Mouse (Mus musculus) midbrain, embryonic 13.5 days (tissue): Measurements from ENCODE around the gene Bace1. TPM values are rescaled to one million over a fixed set of nuclear protein-coding genes. Genes with fewer than 3 reads are reported as not detected.

Source experiments
- ATAC-seq: fragments of 200-750 bp; cut with Nextera tagmentation; 2 replicates; pipeline ENCODE4 v1.8.0; 2017; ENCODE audit warnings: mild to moderate bottlenecking, moderate TSS enrichment, moderate library complexity
- H3K27ac ChIP-seq: fragments of 300-500 bp; sonication (generic); 2 replicates; pipeline ENCODE4 v1.5.1; 2015; ENCODE audit warnings: inconsistent platforms, mild to moderate bottlenecking, moderate library complexity
- H3K27me3 ChIP-seq: fragments of 300-500 bp; sonication (generic); 2 replicates; pipeline ENCODE4 v1.6.1; 2015; ENCODE audit warnings: mild to moderate bottlenecking, inconsistent platforms
- H3K36me3 ChIP-seq: fragments of 300-500 bp; sonication (generic); 2 replicates; pipeline ENCODE4 v1.6.1; 2015; ENCODE audit warnings: mild to moderate bottlenecking, inconsistent platforms
- H3K4me1 ChIP-seq: fragments of 300-500 bp; sonication (generic); replicated peaks from 2 replicates; pipeline ENCODE4 v1.6.1; 2015; ENCODE audit warnings: inconsistent platforms
- H3K4me2 ChIP-seq: fragments of 300-500 bp; sonication (generic); replicated peaks from 2 replicates; pipeline ENCODE4 v1.6.1; 2015; ENCODE audit warnings: moderate library complexity, mild to moderate bottlenecking, inconsistent platforms
- H3K4me3 ChIP-seq: fragments of 300-500 bp; sonication (generic); replicated peaks from 2 replicates; pipeline ENCODE4 v1.5.1; 2015; ENCODE audit warnings: mild to moderate bottlenecking, inconsistent platforms
- H3K9ac ChIP-seq: fragments of 300-500 bp; sonication (generic); replicated peaks from 2 replicates; pipeline ENCODE4 v1.6.1; 2015; ENCODE audit warnings: mild to moderate bottlenecking, inconsistent platforms
- H3K9me3 ChIP-seq: fragments of 300-500 bp; sonication (generic); 2 replicates; pipeline ENCODE4 v1.6.1; 2016; ENCODE audit warnings: mild to moderate bottlenecking, inconsistent platforms
- WGBS: fragments of 180-500 bp; shearing (Covaris S2); methylation state at CpG from one replicate; pipeline ENCODE4 v1.1.7; 2015; 5-methylcytosine and 5-hydroxymethylcytosine counted together
- polyA plus RNA-seq: library from polyadenylated mRNA; unstranded; fragments of >200 nt; fragmentation: Nextera tagmentation; extraction: Ambion mirVana; gene quantifications from 2 replicates; pipeline ENCODE4 v1.2.1, GENCODE M21; 2015

Bace1 gene
- polyA plus RNA-seq, 1 experiment from 2014 or later = 50.6 TPM

DNA sequence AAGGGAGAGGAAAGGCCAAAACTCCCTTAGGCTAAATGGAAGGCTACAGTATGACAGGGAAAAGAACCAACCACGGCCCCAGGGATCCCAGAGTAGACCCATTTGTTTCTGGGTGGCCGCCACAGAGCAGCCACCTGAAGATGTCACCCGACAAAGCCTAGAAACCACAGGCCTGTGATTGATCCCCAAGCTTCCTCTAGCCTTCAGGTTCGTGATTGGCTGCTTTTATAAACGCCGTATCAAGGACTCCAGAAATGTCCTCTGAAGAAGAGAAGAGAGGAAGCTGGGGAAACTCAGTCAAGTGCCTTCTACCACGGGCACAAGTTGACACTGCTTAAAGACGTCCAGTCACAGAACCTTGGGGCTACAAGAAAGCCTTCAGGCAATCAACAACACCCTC lies 30.6 kb upstream of the Bace1 start:
- H3K27ac ChIP-seq = no peak overlapping the region
- ATAC-seq = no peak
- H3K9me3 ChIP-seq = no peaks in the 10 kb centered on the region
- H3K4me1 ChIP-seq = no peaks in the 10 kb centered on the region
- peaks cover 43% of the 10 kb centered on the region for H3K36me3 ChIP-seq
- H3K27me3 ChIP-seq = no peaks in the 10 kb centered on the region
- H3K4me2 ChIP-seq = no peak overlapping the region
- H3K9ac ChIP-seq = no peak overlapping the region
- no peak overlapping the region for H3K4me3 ChIP-seq
- 82% methylated on average over 8 of the region's 8 CpGs for WGBS

DNA sequence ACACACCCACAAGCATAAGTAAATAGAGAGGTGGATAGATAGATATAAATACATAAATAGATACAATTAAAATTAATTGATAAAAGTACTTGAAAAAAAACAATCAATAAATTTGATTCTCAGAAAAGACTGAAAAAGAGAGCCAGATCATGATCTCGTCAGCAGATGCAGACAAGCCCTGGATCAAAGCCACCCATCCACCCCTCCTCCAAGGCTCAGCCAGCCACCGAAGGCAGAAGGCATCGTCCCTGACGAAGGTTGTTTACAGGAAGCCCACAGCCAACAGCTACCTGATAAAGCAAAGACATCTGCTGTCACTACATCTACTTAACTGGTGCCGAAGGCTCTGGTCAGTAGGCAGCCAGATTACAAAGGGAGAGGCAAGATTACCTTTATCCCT lies 26.4 kb upstream of the Bace1 start:
- H3K27ac ChIP-seq = no peak overlapping the region
- 86% methylated on average over 5 of the region's 5 CpGs for WGBS
- H3K4me2 ChIP-seq = no peak overlapping the region
- H3K9me3 ChIP-seq = no peaks in the 10 kb centered on the region
- H3K4me1 ChIP-seq = no peaks in the 10 kb centered on the region
- H3K27me3 ChIP-seq = no peaks in the 10 kb centered on the region
- 0 out of 2 replicates have a peak overlapping the region, but pooled peaks have one; percentile 28 for H3K9ac ChIP-seq
- peaks cover 36% of the 10 kb centered on the region for H3K36me3 ChIP-seq
- no peak overlapping the region for H3K4me3 ChIP-seq
- no peak for ATAC-seq

DNA sequence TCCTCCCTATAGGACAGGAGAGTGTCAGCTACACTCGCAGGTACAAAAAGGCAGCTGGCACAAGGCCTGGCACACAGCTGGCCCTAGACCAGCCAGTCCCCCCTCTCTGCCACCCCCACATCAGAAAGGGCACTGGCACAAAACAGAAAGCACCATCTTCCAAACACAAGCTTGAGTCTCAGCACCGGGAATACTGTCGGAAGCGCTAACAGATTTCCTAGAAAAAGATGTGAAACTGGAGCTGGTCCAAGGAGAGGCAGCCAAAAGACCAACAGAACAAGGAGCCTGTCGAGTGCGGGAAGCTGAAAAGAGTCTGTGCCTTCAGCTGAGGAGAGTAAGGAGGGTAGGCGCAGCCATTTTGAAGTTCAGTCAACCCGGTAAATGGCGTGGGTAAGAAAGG lies 23.3 kb upstream of the Bace1 start:
- H3K9ac ChIP-seq = no peak overlapping the region
- H3K27ac ChIP-seq = no peak overlapping the region
- no peak for ATAC-seq
- WGBS = 84% methylated on average over 9 of the region's 9 CpGs
- H3K4me3 ChIP-seq = no peak overlapping the region
- no peaks in the 10 kb centered on the region for H3K27me3 ChIP-seq
- no peak overlapping the region for H3K4me2 ChIP-seq
- no peaks in the 10 kb centered on the region for H3K4me1 ChIP-seq
- peaks cover 31% of the 10 kb centered on the region for H3K36me3 ChIP-seq
- no peaks in the 10 kb centered on the region for H3K9me3 ChIP-seq

- H3K4me1 ChIP-seq = no peaks in the 10 kb centered on the region
- H3K36me3 ChIP-seq = peaks cover 31% of the 10 kb centered on the region
- H3K4me2 ChIP-seq = no peak overlapping the region
- H3K4me3 ChIP-seq = no peak overlapping the region
- H3K9ac ChIP-seq = no peak overlapping the region
- 96% methylated on average over 10 of the region's 10 CpGs for WGBS
- no peaks in the 10 kb centered on the region for H3K27me3 ChIP-seq
- no peak overlapping the region for H3K27ac ChIP-seq
- no peaks in the 10 kb centered on the region for H3K9me3 ChIP-seq
- ATAC-seq = no peak
Observed at GRCm38 (mm10) chr9:45815525-45815924, 22.9 kb upstream of the Bace1 start.

GRCm38 (mm10) chr9:45818406-45819011 lies 19.9 kb upstream of the Bace1 start:
- Histone ChIP-seq H3K4me2 (no peak overlapping the region), H3K27me3 (no peaks in the 10 kb centered on the region), H3K36me3 (peaks cover 48% of the 10 kb centered on the region)

GRCm38 (mm10) chr9:45827663-45828290 lies 10.6 kb upstream of the Bace1 start:
- Histone ChIP-seq H3K27me3 (no peaks in the 10 kb centered on the region), H3K27ac (peak overlapping the region; percentile 69), H3K9ac (peak overlapping the region; percentile 83), H3K36me3 (peaks cover 6% of the 10 kb centered on the region; the same call in 1 of the 2 replicates), H3K4me1 (peaks cover 19% of the 10 kb centered on the region), H3K4me3 (peak overlapping the region; percentile 77), H3K9me3 (0 out of 2 replicates have a peak, but pooled peaks cover 2% of the 10 kb centered on the region), H3K4me2 (peak overlapping the region; percentile 96)
- WGBS = 5% methylated on average over 23 of the region's 23 CpGs
- peak; percentile 34 for ATAC-seq

More at GRCm38 (mm10) chr9:45818406-45819011, 19.9 kb upstream of the Bace1 start:
- ATAC-seq = no peak
- H3K4me3 ChIP-seq = no peak overlapping the region
- no peak overlapping the region for H3K27ac ChIP-seq
- no peak overlapping the region for H3K9ac ChIP-seq
- no peaks in the 10 kb centered on the region for H3K4me1 ChIP-seq
- 89% methylated on average over 9 of the region's 9 CpGs for WGBS
- no peaks in the 10 kb centered on the region for H3K9me3 ChIP-seq

- peak; percentile 97 for ATAC-seq
- under 1% methylated on average over 31 of the region's 31 CpGs for whole genome bisulfite sequencing
Observed at GRCm38 (mm10) chr9:45828291-45828963, 10.0 kb upstream of the Bace1 start, which contains the start of gene Cep164. Cep164 (minus strand) TSS chr9:45828691.

GRCm38 (mm10) chr9:45829107-45829506 lies 9.3 kb upstream of the Bace1 start:
- no peak overlapping the region for H3K27ac ChIP-seq
- H3K9me3 ChIP-seq = 0 out of 2 replicates have a peak, but pooled peaks cover 2% of the 10 kb centered on the region
- H3K4me2 ChIP-seq = peak overlapping the region; percentile 96
- peaks cover 19% of the 10 kb centered on the region for H3K4me1 ChIP-seq
- ATAC-seq = peak; percentile 44; the same call in 1 of the 2 replicates
- no peaks in the 10 kb centered on the region for H3K27me3 ChIP-seq
- H3K9ac ChIP-seq = no peak overlapping the region
- H3K4me3 ChIP-seq = peak overlapping the region; percentile 77
- no peaks in the 10 kb centered on the region for H3K36me3 ChIP-seq
- WGBS = 30% methylated on average over 10 of the region's 10 CpGs

More at GRCm38 (mm10) chr9:45828291-45828963, 10.0 kb upstream of the Bace1 start, which contains the start of gene Cep164:
- H3K27ac ChIP-seq = peak within 1 kb of the TSS; percentile 69
- peak within 1 kb of the TSS; percentile 96 for H3K4me2 ChIP-seq
- H3K9me3 ChIP-seq = 0 out of 2 replicates have a peak, but pooled peaks cover 2% of the 10 kb centered on the region
- no peaks in the 10 kb centered on the region for H3K36me3 ChIP-seq
- peak within 1 kb of the TSS; percentile 77 for H3K4me3 ChIP-seq
- no peaks in the 10 kb centered on the region for H3K27me3 ChIP-seq
- peaks cover 19% of the 10 kb centered on the region for H3K4me1 ChIP-seq
- peak within 1 kb of the TSS; percentile 83 for H3K9ac ChIP-seq

DNA sequence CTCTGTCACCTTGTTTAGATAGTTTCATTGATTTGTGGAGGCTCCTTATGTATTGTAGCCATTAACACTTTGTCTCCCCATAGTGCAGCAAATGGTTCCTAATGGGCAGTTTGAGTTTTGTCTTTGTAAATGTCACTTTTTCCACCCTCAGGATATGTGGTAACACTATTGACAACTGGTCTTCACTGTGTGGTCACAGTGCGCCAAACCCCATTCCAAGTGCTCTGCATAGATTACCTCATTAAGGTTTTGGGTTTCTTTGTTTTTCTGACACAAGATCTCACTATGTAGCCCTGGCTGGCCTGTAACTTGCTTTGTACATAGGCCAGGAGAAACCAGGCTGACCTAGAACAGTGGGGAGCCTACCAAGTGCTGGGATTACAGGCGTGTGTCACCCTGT lies 5.5 kb upstream of the Bace1 start:
- Histone ChIP-seq H3K4me1 (peaks cover 2% of the 10 kb centered on the region; the same call in 1 of the 2 replicates), H3K9ac (no peak overlapping the region), H3K27ac (no peak overlapping the region), H3K27me3 (no peaks in the 10 kb centered on the region), H3K36me3 (no peaks in the 10 kb centered on the region), H3K4me2 (no peak overlapping the region), H3K9me3 (0 out of 2 replicates have a peak, but pooled peaks cover 2% of the 10 kb centered on the region), H3K4me3 (no peak overlapping the region)
- 80% methylated on average over 2 of the region's 2 CpGs for WGBS
- no peak for ATAC-seq

DNA sequence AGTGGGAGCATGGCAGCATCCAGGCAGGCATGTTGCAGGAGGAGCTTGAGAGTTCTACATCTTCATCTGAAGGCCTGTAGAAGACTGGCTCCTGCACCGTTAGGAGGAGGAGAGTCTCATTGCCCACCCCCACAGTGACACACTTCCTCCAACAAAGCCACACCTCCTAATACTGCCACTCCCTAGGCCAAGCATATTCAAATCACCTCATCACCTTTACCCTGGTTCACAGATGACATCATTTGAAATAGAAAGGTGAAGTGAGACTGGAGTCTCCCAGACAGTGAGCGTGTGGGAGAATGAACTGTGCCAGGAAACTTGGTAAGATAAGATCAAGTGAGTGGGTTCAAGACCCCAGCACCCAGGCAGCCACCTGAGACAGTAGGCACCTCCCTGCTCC lies 4.9 kb upstream of the Bace1 start:
- H3K4me3 ChIP-seq = no peak overlapping the region
- no peak for ATAC-seq
- no peak overlapping the region for H3K4me2 ChIP-seq
- H3K4me1 ChIP-seq = 0 out of 2 replicates have a peak, but pooled peaks cover 2% of the 10 kb centered on the region
- no peak overlapping the region for H3K27ac ChIP-seq
- 75% methylated on average over 2 of the region's 2 CpGs for WGBS
- no peaks in the 10 kb centered on the region for H3K36me3 ChIP-seq
- H3K27me3 ChIP-seq = no peaks in the 10 kb centered on the region
- 0 out of 2 replicates have a peak, but pooled peaks cover 2% of the 10 kb centered on the region for H3K9me3 ChIP-seq
- H3K9ac ChIP-seq = no peak overlapping the region

GRCm38 (mm10) chr9:45838069-45838433 lies 329 bp upstream of the Bace1 start:
- Histone ChIP-seq H3K27ac (no peak overlapping the region), H3K4me3 (no peak overlapping the region), H3K4me1 (peaks cover 43% of the 10 kb centered on the region), H3K4me2 (peak overlapping the region; percentile 25; the same call in 1 of the 2 replicates), H3K9me3 (no peaks in the 10 kb centered on the region), H3K27me3 (no peaks in the 10 kb centered on the region), H3K9ac (peak overlapping the region; percentile 46; the same call in 1 of the 2 replicates), H3K36me3 (no peaks in the 10 kb centered on the region)
- WGBS = 18% methylated on average over 4 of the region's 4 CpGs
- ATAC-seq = no peak
